Mouse (Mus musculus): ENCODE results near the gene 1300017J02Rik. TPM values are rescaled to one million over a fixed set of nuclear protein-coding genes. Genes with fewer than 3 reads are reported as not detected.

The 1300017J02Rik gene
- total and polyA plus RNA-seq, 2 experiments, result 267 to 608 TPM

DNA sequence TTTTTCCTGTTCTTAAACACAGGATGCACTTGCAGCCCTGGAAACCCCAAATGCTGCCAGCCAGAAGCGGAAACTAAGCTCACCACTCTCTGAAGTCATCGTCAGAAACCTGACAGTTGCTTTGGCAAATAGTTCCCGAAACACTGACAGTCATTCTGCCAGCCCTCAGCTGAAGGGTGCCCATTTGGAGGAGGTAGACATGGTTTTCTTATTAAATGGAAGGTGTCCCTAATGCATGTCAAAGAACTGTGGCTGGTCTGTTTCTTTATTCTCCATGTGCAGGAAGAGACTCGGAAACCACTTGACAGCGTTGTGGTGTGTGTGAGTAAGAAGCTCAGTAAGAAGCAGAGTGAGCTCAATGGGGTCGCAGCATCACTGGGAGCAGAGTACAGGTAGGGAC lies 27.8 kb upstream of the 1300017J02Rik start:
- H3K4me3 ChIP-seq (ENCODE audit: insufficient read depth, low read depth, low read length), result no peak overlapping the region
- H3K27ac ChIP-seq (replicated peaks; ENCODE audit: insufficient read depth, low read depth, low read length), result no peak overlapping the region
- no peaks in the 10 kb centered on the region for H3K79me2 ChIP-seq (ENCODE audit: control insufficient read depth, insufficient read depth, low read length)
- no peak overlapping the region for H3K9ac ChIP-seq (ENCODE audit: low read depth, low read length)
- peaks cover 20% of the 10 kb centered on the region for H3K36me3 ChIP-seq (ENCODE audit: control insufficient read depth, insufficient read depth, low read length)
- DNase-seq (ENCODE audit: extremely low read depth, low read depth, low spot score), result no peak
- WGBS, result 78% methylated on average over 6 of the region's 6 CpGs
- H3K27me3 ChIP-seq (ENCODE audit: control insufficient read depth, insufficient read depth, low read length), result no peaks in the 10 kb centered on the region
- H3K4me1 ChIP-seq (ENCODE audit: control insufficient read depth, insufficient read depth, low read length), result 0 out of 2 replicates have a peak, but pooled peaks cover 2% of the 10 kb centered on the region
- no peak for TF ChIP-seq CTCF (IDR thresholded peaks at IDR 0.05; ENCODE audit: low read depth, low read length)
- no peak for TF ChIP-seq POLR2A (IDR thresholded peaks at IDR 0.05; ENCODE audit: extremely low read depth, insufficient read depth, low read length)

DNA sequence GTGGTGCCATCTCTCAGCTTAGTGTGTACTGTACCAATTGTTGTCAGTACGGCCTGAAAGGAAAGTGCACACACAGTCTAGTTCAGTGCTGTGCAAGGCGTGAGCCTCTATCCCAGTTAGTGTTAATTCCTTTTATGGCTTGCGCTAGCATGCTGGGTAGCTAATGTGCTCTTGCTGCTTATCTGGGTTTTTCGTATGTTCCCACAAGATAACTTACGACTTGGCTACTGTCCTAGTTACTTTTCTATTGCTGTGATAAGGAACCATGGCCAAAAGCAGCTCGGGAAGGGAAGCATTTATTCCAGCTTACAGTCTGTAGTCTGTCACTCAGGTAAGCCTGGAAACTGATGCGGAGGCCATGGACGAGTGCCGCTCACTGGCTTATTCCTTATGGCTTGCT lies 21.6 kb upstream of the 1300017J02Rik start:
- H3K27ac ChIP-seq (replicated peaks; ENCODE audit: insufficient read depth, low read depth, low read length), result no peak overlapping the region
- TF ChIP-seq POLR2A (IDR thresholded peaks at IDR 0.05; ENCODE audit: extremely low read depth, insufficient read depth, low read length) (no peak), CTCF (IDR thresholded peaks at IDR 0.05; ENCODE audit: low read depth, low read length) (no peak)
- WGBS, result 89% methylated on average over 9 of the region's 9 CpGs
- peaks cover 27% of the 10 kb centered on the region for H3K36me3 ChIP-seq (ENCODE audit: control insufficient read depth, insufficient read depth, low read length)
- peaks cover 2% of the 10 kb centered on the region; the same call in 1 of the 2 replicates for H3K4me1 ChIP-seq (ENCODE audit: control insufficient read depth, insufficient read depth, low read length)
- no peak overlapping the region for H3K9ac ChIP-seq (ENCODE audit: low read depth, low read length)
- H3K27me3 ChIP-seq (ENCODE audit: control insufficient read depth, insufficient read depth, low read length), result no peaks in the 10 kb centered on the region
- H3K4me3 ChIP-seq (ENCODE audit: insufficient read depth, low read depth, low read length), result no peak overlapping the region
- DNase-seq (ENCODE audit: extremely low read depth, low read depth, low spot score), result no peak
- no peaks in the 10 kb centered on the region for H3K79me2 ChIP-seq (ENCODE audit: control insufficient read depth, insufficient read depth, low read length)

DNA sequence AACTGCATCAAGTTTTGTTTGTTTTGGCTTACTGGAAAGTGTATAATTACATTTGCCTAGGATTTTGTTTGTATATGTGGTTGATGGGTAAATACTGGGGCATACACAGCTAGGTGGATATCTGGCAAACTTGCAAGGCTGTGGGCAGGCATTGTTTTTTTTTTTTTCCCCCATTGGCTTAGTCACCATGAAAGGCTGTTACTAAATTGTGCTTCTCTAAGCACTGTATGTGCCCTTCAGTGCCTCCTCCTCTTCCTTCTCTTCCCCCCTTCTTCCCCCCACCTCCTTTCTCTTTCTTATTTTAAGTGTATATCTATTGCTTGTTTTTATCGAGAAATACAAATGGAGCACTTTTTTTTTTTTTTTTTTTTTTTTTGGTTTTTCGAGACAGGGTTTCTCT lies 19.8 kb upstream of the 1300017J02Rik start:
- WGBS, result 100% methylated on average over 1 of the region's 2 CpGs
- Histone ChIP-seq H3K9ac (ENCODE audit: low read depth, low read length) (no peak overlapping the region), H3K79me2 (ENCODE audit: control insufficient read depth, insufficient read depth, low read length) (no peaks in the 10 kb centered on the region), H3K27ac (replicated peaks; ENCODE audit: insufficient read depth, low read depth, low read length) (no peak overlapping the region), H3K27me3 (ENCODE audit: control insufficient read depth, insufficient read depth, low read length) (no peaks in the 10 kb centered on the region), H3K36me3 (ENCODE audit: control insufficient read depth, insufficient read depth, low read length) (peaks cover 31% of the 10 kb centered on the region), H3K4me3 (ENCODE audit: insufficient read depth, low read depth, low read length) (no peak overlapping the region), H3K4me1 (ENCODE audit: control insufficient read depth, insufficient read depth, low read length) (peaks cover 2% of the 10 kb centered on the region; the same call in 1 of the 2 replicates)
- DNase-seq (ENCODE audit: extremely low read depth, low read depth, low spot score), result no peak
- TF ChIP-seq POLR2A (IDR thresholded peaks at IDR 0.05; ENCODE audit: extremely low read depth, insufficient read depth, low read length), result no peak
- TF ChIP-seq CTCF (IDR thresholded peaks at IDR 0.05; ENCODE audit: low read depth, low read length), result no peak

DNA sequence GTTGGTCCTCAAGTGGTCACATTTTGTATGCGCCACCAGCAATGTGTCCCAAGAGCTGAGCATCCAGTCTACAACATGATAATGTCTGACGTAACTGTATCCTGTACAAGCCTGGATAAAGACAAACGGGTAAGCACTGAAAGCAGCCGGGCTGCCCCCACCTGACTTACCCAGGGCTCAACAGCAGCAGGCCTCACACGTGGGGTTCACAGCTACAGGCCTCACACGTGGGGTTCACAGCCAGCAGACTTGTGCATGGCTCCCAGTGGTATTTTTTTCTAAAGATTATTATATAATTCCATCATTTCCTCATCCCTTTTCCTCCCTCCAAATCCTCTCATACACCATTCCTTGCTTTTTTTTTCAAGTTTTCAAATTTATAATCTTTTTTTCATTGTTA lies 5.0 kb upstream of the 1300017J02Rik start:
- TF ChIP-seq POLR2A (IDR thresholded peaks at IDR 0.05; ENCODE audit: extremely low read depth, insufficient read depth, low read length) (no peak), CTCF (IDR thresholded peaks at IDR 0.05; ENCODE audit: low read depth, low read length) (no peak)
- Histone ChIP-seq H3K27ac (replicated peaks; ENCODE audit: insufficient read depth, low read depth, low read length) (no peak overlapping the region), H3K27me3 (ENCODE audit: control insufficient read depth, insufficient read depth, low read length) (no peaks in the 10 kb centered on the region), H3K36me3 (ENCODE audit: control insufficient read depth, insufficient read depth, low read length) (peaks cover 27% of the 10 kb centered on the region), H3K4me3 (ENCODE audit: insufficient read depth, low read depth, low read length) (no peak overlapping the region), H3K9ac (ENCODE audit: low read depth, low read length) (no peak overlapping the region), H3K79me2 (ENCODE audit: control insufficient read depth, insufficient read depth, low read length) (no peaks in the 10 kb centered on the region), H3K4me1 (ENCODE audit: control insufficient read depth, insufficient read depth, low read length) (no peaks in the 10 kb centered on the region)
- 90% methylated on average over 6 of the region's 6 CpGs for WGBS
- DNase-seq (ENCODE audit: extremely low read depth, low read depth, low spot score), result no peak

DNA sequence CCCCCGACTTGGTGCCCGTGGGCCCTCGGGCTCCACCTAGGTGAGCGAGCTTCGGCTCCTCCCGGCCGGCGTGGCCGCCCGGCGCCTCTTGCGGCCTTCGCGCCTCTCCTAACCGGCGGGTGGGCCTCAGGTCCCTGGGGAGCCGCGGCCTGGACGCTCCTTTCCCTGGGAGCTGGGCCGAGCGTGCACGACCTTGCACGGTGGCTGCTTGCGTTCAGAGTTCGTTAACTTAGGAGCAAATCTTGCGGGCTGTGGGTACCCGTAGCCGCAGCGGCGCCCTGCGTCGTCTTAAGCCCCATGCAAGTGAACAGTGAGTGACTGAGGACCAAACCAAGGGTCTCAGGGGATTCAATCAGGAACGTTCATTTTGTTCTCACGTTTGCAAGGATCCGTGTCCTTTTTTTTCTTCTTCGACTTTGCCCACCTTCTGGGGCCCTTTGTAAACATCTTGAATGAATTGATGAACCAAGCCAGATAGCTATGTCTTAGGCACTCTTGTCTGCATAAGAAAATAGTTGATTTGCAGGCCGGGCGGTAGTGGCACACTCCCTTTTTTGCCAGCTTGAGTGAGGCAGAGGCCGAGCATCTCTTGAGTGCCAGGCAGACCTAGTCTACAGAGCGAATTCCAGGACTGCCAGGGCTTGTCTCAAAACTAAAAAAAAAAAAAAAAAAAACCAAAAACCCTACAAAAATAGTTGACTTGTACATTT lies 605 bp upstream of the 1300017J02Rik start:
- WGBS, result 2% methylated on average over 40 of the region's 40 CpGs
- peak overlapping the region; percentile 70 for H3K9ac ChIP-seq (ENCODE audit: low read depth, low read length)
- H3K27ac ChIP-seq (replicated peaks; ENCODE audit: insufficient read depth, low read depth, low read length), result no peak overlapping the region
- peak overlapping the region; percentile 91 for H3K4me3 ChIP-seq (ENCODE audit: insufficient read depth, low read depth, low read length)
- no peaks in the 10 kb centered on the region for H3K79me2 ChIP-seq (ENCODE audit: control insufficient read depth, insufficient read depth, low read length)
- DNase-seq (ENCODE audit: extremely low read depth, low read depth, low spot score), result no peak
- H3K4me1 ChIP-seq (ENCODE audit: control insufficient read depth, insufficient read depth, low read length), result peaks cover 2% of the 10 kb centered on the region; the same call in 1 of the 2 replicates
- no peak for TF ChIP-seq POLR2A (IDR thresholded peaks at IDR 0.05; ENCODE audit: extremely low read depth, insufficient read depth, low read length)
- no peak for TF ChIP-seq CTCF (IDR thresholded peaks at IDR 0.05; ENCODE audit: low read depth, low read length)
- H3K36me3 ChIP-seq (ENCODE audit: control insufficient read depth, insufficient read depth, low read length), result peaks cover 9% of the 10 kb centered on the region; the same call in 1 of the 2 replicates
- no peaks in the 10 kb centered on the region for H3K27me3 ChIP-seq (ENCODE audit: control insufficient read depth, insufficient read depth, low read length)

DNA sequence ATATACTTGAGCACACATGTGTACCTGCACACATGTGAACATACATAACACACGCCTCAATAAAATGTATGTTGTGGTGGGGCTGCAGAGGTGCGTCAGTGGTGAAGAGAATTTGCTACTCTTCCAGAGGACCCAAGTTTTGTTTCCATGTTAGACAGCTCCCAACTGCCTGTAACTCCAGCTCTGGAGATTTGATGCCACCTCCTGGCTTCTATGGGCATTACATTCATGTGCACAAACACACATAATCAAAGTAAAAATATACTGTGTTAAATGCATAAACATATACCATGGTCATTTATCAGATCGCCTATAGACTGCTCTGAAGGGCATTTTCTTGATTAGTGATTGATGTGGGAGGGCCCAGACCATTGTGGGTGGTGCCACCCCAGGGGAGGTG lies 2.2 kb downstream of the 1300017J02Rik start:
- peak; percentile 55 for DNase-seq (ENCODE audit: extremely low read depth, low read depth, low spot score)
- no peak overlapping the region for H3K4me3 ChIP-seq (ENCODE audit: insufficient read depth, low read depth, low read length)
- H3K79me2 ChIP-seq (ENCODE audit: control insufficient read depth, insufficient read depth, low read length), result no peaks in the 10 kb centered on the region
- WGBS, result 24% methylated on average over 3 of the region's 3 CpGs
- no peak overlapping the region for H3K9ac ChIP-seq (ENCODE audit: low read depth, low read length)
- peaks cover 2% of the 10 kb centered on the region; the same call in 1 of the 2 replicates for H3K4me1 ChIP-seq (ENCODE audit: control insufficient read depth, insufficient read depth, low read length)
- no peaks in the 10 kb centered on the region for H3K36me3 ChIP-seq (ENCODE audit: control insufficient read depth, insufficient read depth, low read length)
- no peak for TF ChIP-seq POLR2A (IDR thresholded peaks at IDR 0.05; ENCODE audit: extremely low read depth, insufficient read depth, low read length)
- TF ChIP-seq CTCF (IDR thresholded peaks at IDR 0.05; ENCODE audit: low read depth, low read length), result peak; percentile 48
- H3K27ac ChIP-seq (replicated peaks; ENCODE audit: insufficient read depth, low read depth, low read length), result no peak overlapping the region
- no peaks in the 10 kb centered on the region for H3K27me3 ChIP-seq (ENCODE audit: control insufficient read depth, insufficient read depth, low read length)
